Mouse (Mus musculus) T-helper 2 cell (primary cell): ENCODE results near the gene Btbd35f12.
"Not testable (repeated sequence)": the region's sequence is repeated elsewhere in the genome, so short reads cannot be mapped to it uniquely, and the experiment has no call there.

ENCODE experiments used
- in situ Hi-C: fragments of 300-600 bp; cut with MboI, MseI; formaldehyde crosslinking; loops from one replicate; pipeline ENCODE4 v1.15.1; 2025; ENCODE audit warnings: high pct_unique_total_duplicates

Gene Btbd35f12

GRCm38 (mm10) chrX:33313079-33313478, at the start of gene Btbd35f12:
Btbd35f12 (plus strand) TSS chrX:33313379.
- in situ Hi-C loops = not testable (repeated sequence)

GRCm38 (mm10) chrX:33353254-33353653, 40.1 kb downstream of the Btbd35f12 start:
- in situ Hi-C loops = loop anchor here (5.0 kb wide), 1 partner anchor 1036 kb away; no protein-coding TSS in a partner anchor
